Mouse (Mus musculus) bone marrow, adult 2 months (tissue): ENCODE measurements around the gene Scyl2.

Experiments used
- CTCF ChIP-seq: fragments of 200-500 bp; IDR thresholded peaks from 2 replicates; pipeline ENCODE4 v1.5.1; 2011; ENCODE audit warnings: low read length, control low read depth; ENCODE audit not compliant: control insufficient read depth, insufficient read depth
- POLR2A ChIP-seq: fragments of 200-500 bp; IDR thresholded peaks from 2 replicates; pipeline ENCODE4 v1.6.1; 2011; ENCODE audit warnings: low read depth, mild to moderate bottlenecking, control low read depth, low read length, borderline replicate concordance; ENCODE audit not compliant: control insufficient read depth

DNA sequence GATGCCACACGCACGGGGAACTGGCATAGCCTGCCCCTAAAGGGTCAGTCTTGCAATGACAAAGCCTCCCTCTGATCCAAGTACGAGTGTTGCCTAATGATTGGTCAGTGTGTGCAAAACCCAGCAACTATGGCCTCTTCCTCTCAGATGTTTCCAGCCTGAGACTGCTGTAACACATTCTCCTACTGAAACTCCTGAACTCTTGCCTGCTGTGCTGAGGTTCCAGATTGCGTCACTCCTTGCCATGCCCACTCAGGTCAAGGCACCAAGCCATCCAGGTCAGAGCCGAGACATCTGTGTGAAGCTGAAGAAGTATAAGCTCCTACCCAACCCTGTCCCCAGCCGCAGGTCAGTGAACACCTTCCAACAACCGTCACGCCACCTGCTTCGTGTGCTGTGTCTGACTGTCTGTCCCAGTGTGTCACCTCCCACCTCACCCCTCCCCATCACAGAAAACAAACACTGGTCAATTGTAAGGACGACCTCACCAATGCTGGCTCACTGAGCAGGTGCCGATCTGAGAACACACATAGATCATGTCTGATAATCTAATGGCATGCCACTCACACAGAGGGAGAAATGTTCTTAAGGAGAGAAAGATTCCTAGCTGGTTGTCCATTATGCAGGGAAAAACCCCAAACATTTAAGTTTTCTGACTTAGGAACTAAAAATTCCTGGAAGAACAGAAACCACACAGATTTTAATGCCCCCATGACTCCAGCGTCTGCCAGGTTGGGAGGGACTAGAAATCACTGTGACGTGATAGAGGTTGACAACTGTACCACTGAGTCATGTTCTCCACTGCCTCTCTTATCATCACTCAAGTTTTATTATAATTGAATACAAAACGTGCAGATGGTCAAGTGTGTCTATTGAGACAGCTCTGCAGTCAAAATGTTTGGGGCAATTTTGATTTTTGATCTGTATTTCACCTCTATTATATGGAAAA is 36.4 kb upstream of the Scyl2 start:
- TF ChIP-seq POLR2A (no peak), CTCF (no peak)
